Mouse (Mus musculus) heart, postnatal 36 days (tissue): ENCODE results near the gene Gpr83. TPM values are rescaled to one million over a fixed set of nuclear protein-coding genes. Genes with fewer than 3 reads are reported as not detected.

ENCODE experiments used
- DNase-seq, 2 experiments: peaks; one replicate each; pipeline ENCODE4 v3.0.0; 2021 to 2022
- intact Hi-C: fragments of 180-260 bp; cut with DNase I; formaldehyde crosslinking; loops from one replicate; pipeline ENCODE4 v1.15.1; 2025
- total RNA-seq, 2 experiments: library from RNA; stranded (reverse); gene quantifications; 2 replicates each; pipeline ENCODE4 v1.2.3; 2021

Gpr83 gene
- total RNA-seq, 2 experiments from 2014 or later, result not detected

GRCm38 (mm10) chr9:14903006-14903405, 43.0 kb downstream of the Gpr83 start:
- intact Hi-C loops, result no loop called here
- DNase-seq, result no peak

- DNase-seq, result no peak
- intact Hi-C loops, result no loop called here
Measured at GRCm38 (mm10) chr9:14903581-14904378, 43.8 kb downstream of the Gpr83 start, which contains the start of gene Izumo1r. Gene Izumo1r (minus strand): TSS chr9:14903949.

GRCm38 (mm10) chr9:14904741-14905475, 44.9 kb downstream of the Gpr83 start:
- no peak for DNase-seq
- intact Hi-C loops, result no loop called here

GRCm38 (mm10) chr9:14905956-14906355, 45.9 kb downstream of the Gpr83 start:
- intact Hi-C loops, result no loop called here
- DNase-seq, result no peak

GRCm38 (mm10) chr9:14907816-14908415, 47.9 kb downstream of the Gpr83 start:
- no peak for DNase-seq
- intact Hi-C loops, result no loop called here

- intact Hi-C loops, result no loop called here
- no peak for DNase-seq
Measured at GRCm38 (mm10) chr9:14909981-14910380, 50.0 kb downstream of the Gpr83 start.

- intact Hi-C loops, result no loop called here
- DNase-seq, result no peak
Measured at GRCm38 (mm10) chr9:14912037-14912436, 52.0 kb downstream of the Gpr83 start.

- no peak for DNase-seq
- intact Hi-C loops, result no loop called here
Measured at GRCm38 (mm10) chr9:14917661-14918060, 57.7 kb downstream of the Gpr83 start.

DNA sequence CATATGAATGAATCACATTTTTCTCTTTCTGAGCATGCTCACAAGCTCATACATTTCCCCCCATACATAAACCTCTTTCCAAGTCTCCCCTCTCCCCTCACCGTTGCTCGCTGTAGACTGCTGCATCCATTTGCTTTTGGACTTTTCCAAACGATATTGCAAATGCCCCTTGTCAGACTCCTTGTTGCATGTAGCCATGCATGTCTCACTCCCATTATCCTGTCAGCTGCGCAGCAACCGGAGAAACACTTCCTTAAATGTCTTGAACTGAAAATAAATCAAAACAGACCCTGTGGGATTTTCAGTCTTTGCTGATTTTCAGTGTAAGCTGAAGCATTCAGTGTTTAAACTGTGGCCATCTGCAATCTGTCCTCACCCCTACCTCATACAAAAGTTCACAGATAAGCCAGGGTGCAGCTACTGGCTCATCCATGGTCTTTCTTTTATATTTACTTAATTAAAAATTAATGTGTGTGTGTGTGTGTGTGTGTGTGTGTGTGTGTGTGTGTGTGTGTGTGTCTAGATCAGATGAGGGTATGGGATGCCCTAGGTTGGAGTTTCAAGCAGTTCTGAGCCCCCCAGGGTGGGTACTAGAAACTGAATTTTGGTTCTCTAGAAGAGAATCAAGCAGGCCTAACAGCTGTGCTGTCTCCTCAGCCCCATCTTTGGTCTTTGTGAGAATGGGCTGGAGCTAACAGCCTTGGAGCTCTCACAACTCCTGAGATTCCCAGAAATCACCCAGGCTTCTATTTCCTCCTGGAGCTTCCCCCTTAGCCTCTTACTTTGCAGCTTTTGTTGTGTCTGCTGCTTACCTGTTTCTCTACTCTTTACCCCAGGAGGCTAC, 59.0 kb downstream of the Gpr83 start:
- intact Hi-C loops, result no loop called here
- DNase-seq, result no peak

Other genes starting within 250 kb of the Gpr83 start
- gene Amotl1, start 215.2 kb upstream of the Gpr83 start, total RNA-seq, result 10 to 100 TPM; 52.8 to 58.6 TPM
- gene Piwil4, start 119.5 kb upstream of the Gpr83 start, total RNA-seq, result not detected
- under 1 TPM; 0.50 to 0.60 TPM for gene Fut4, start 107.8 kb upstream of the Gpr83 start, total RNA-seq
- not detected for gene 1700012B09Rik, start 89.2 kb upstream of the Gpr83 start, total RNA-seq
- 10 to 100 TPM in 1 of 2 experiments, 1 to 10 TPM in 1; 8.4 to 14.2 TPM for gene Mre11a, start 75.6 kb upstream of the Gpr83 start, total RNA-seq
- gene Ankrd49, start 75.4 kb upstream of the Gpr83 start, total RNA-seq, result 1 to 10 TPM; 7.0 to 8.4 TPM
- gene Izumo1r, start 43.7 kb downstream of the Gpr83 start, total RNA-seq, result not detected
- 1 to 10 TPM; 4.7 to 7.1 TPM for gene Panx1, start 185.3 kb downstream of the Gpr83 start, total RNA-seq